Mouse (Mus musculus) gastrocnemius, postnatal 25 days (tissue): Measurements from ENCODE around the gene Lias. TPM values are rescaled to one million over a fixed set of nuclear protein-coding genes. Genes with fewer than 3 reads are reported as not detected.

Experiments used
- DNase-seq: peaks from one replicate; pipeline ENCODE4 v3.0.0; 2022
- long read RNA-seq, 2 experiments: library from polyadenylated mRNA; stranded (forward); transcript quantifications; one replicate each; pipeline ENCODE4 v2.0.0; 2021
- total RNA-seq, 2 experiments: library from RNA; stranded (reverse); gene quantifications; 1 replicate in 1 of 2; 2 replicates in 1 of 2; pipeline ENCODE4 v1.2.3; 2021

The Lias gene
- 10 to 100 TPM; 37.2 to 42.7 TPM for total RNA-seq
- long read RNA-seq, experiment 1, transcript Lias-202 (11 exons, 1,668 nt): major isoform, 56 of 75 reads
- long read RNA-seq, experiment 1, partial matches to known transcripts: 13 of 75 reads
- long read RNA-seq, experiment 1, other reads (novel, unspliced or antisense): 3 of 75 reads
- long read RNA-seq, experiment 2, transcript Lias-202 (11 exons, 1,668 nt): major isoform, 64 of 78 reads
- long read RNA-seq, experiment 2, partial matches to known transcripts: 13 of 78 reads
- long read RNA-seq, experiment 2, other reads (novel, unspliced or antisense): 0 of 78 reads

- DNase-seq: peak; percentile 96
These were observed at the start of gene Lias, which contains the start of gene Rpl9 for GRCm38 (mm10) chr5:65390648-65391644. TSS of gene Lias (plus strand) at chr5:65391497. TSS of gene Rpl9 (minus strand) at chr5:65391444.

GRCm38 (mm10) chr5:65348168-65348567, 43.1 kb upstream of the Lias start, which contains the start of gene Klb:
TSS of gene Klb (plus strand) at chr5:65348314.
- no peak for DNase-seq

DNA sequence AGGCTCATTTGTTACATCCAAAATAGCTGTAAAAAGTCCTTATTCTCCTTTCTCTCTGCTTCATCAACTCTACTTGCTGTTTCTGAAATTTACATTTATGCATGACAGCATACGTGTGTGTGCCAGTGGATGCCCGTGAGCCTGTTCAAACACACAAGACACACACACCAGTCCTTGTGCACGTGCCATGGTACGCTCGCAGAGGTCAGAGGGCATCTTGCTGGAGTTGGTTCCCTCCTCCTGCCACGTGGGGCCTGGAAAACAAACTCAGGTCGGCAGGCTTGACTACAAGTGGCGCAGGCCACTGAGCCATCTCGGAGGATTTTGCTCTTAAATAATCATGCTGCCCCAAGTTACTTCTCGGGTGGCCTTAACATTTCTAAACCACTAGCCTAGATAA, 40.8 kb upstream of the Lias start:
- DNase-seq: no peak

- no peak for DNase-seq
These were observed 37.2 kb upstream of the Lias start for GRCm38 (mm10) chr5:65354097-65354496.

GRCm38 (mm10) chr5:65354985-65355384, 36.3 kb upstream of the Lias start:
- DNase-seq: no peak

DNA sequence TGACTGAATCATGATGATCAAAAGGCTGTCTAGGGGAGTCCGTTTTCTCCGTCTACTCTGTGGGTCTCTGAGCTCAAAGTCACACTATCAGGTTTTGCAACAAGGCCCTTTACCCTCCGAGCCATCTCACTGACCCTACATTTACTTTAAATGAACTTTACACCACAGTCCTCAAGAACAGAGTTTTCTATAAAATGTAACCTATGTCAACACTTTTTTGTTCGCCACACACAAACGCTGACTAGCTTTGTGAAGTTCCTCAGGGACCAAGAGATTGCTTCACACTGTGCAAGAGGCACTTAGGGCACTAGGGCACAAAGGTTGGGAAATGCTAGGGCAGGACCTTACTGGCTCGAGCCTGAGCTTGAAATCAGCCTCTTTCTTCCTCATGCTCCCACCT, 34.4 kb upstream of the Lias start:
- no peak for DNase-seq

DNA sequence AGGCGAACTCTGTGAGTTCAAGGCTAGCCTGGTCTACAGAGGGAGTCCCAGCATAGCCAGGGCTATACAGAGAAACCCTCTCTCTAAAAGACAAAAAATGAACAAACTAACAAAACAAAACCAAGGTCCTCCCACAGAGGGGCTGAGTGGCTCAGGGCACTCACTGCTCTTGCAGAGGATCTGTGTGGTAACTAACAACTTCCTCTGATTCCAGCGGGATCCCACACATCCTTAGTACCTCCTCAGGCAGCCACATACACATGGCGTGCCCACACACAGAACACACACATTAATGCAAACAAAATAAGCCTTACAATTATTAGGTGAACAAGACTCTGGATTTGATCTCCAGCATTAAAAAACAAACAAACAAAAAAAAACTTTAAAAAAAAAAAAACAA, 33.5 kb upstream of the Lias start:
- no peak for DNase-seq

- DNase-seq: no peak
These were observed 23.5 kb upstream of the Lias start for GRCm38 (mm10) chr5:65367837-65368236.

DNA sequence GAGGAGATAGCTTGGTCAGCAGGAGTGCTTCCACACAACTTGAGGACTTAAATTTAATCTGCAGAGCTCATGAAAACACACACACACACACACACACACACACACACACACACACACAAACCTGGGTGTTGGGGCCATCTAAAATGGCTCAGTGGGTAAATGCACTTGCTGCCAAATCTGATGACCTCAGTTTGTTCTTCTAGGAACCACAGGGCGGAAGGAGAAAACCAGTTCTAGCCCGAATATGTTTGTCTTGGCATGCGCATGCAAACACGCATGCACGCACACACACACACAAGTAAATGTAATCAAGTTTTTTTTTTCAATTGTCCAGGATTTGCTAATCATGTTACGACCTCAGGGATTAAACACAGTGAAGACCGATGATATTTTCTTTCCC, 19.7 kb upstream of the Lias start:
- DNase-seq: no peak

DNA sequence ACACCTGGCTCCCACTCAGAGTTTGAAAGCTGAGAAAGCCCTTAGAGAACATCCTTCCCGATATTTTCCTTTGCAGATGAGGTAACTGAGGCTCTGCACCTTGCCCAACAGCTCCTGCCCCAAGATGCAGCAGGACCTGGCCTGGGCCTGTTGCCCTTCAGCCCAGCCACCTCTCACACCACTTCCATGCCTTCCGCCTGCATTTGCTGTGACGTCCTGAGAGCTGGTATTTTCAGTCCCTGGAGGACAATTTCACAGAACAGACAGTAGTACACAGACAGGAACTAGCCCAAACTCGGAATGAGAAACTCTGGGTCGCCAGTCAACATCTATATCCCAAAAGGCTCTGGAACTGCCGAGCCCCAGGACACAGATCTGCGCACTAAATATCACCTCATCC, 16.6 kb upstream of the Lias start:
- DNase-seq: no peak

DNA sequence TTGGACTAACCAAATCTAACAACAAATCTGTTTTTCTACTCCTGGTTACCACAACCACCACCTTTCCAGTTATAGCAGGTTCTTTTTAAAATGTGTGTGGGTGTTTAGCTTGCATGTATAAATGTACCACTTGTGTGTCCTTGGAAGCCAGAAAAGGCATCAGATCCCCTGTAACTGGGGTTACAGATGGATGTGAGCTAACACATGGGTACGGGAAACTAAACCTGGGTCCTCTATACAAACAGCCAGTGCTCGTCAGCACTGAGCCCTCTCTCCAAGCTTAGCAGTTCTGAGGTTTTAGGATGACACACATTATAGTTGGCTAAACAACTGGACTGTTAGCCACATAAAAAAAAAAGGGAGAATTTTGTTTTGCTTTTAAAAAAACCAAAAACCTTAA, 5.6 kb upstream of the Lias start:
- DNase-seq: no peak

DNA sequence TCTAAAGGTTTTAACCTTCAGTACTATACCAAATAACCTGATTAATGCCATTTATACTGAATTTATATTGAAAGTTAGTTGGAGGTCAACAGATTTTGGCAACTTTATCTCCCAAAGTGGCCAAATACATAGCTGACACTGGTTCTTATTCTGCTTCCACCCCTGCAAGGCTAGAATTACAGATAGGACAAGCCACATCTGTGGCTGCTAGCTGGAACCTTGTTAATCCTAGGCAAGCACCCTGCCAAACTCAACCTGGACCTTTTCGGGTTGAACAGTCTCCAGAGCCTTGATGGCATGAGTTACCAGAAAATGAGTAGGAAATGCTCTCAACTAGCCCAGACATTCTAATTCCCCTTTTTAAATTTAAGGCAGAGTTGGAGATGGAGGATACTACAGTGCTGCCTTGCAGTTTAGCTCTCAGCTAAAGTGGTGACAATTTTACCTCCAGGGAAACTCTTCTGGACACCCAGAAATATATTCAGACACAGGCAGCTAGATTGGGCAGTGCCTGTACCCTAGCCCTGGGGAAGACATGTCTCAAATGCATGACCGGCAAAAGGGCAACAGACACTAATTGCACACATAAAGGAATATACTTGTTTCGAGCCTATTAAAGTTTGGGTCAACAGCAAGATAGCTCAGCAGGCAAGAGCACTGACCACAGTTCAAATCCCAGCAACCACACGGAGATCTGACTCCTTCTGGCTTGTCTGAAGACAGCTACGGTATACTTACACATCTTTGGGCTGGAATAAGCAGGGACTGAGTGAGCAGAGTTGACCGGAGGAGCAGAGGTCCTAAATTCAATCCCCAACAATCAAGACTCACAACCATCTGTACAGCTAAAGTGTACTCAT, 4.1 kb upstream of the Lias start:
- DNase-seq: no peak

DNA sequence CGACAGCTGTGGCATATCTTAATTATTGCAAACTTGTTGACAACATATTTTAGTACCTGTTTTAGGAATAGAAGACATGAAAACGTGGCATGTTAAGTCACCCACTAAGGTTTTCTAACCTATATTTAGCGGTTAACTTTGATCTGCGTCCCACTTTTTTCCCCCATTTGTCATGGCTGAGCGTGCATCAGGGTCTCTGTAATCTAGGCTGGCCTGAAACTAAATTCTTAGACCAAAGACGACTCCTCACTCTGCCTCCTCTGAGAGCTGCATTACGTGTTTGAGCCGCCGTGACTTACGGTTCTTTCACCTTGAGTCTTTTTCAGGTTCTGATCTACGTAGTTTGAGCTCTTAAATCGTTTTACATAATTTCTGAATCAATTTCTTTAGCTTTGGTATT, 456 bp downstream of the Lias start:
- DNase-seq: no peak

GRCm38 (mm10) chr5:65394425-65394824, 3.1 kb downstream of the Lias start:
- DNase-seq: no peak

- DNase-seq: peak; percentile 61
These were observed 10.1 kb downstream of the Lias start for GRCm38 (mm10) chr5:65401251-65401994.

DNA sequence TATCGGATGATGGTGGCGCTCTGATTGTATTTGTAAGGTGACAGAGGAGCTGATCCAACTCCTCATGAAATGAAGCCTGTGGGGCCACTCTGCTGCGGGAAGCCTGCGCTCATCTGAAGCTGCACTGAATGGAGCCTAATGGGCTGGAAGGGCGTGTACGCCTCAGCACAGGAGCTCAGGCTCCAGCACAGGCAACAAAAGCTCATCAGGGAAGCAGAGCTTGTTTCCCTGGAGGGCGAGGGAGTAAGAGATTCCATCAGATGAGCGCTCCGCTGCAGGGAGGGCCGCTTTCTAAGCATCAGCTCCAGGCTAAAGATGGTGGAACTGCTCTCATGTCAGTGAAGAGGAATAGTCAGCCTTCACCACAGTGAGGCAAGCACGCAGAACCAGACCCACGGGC, 16.7 kb downstream of the Lias start:
- no peak for DNase-seq

DNA sequence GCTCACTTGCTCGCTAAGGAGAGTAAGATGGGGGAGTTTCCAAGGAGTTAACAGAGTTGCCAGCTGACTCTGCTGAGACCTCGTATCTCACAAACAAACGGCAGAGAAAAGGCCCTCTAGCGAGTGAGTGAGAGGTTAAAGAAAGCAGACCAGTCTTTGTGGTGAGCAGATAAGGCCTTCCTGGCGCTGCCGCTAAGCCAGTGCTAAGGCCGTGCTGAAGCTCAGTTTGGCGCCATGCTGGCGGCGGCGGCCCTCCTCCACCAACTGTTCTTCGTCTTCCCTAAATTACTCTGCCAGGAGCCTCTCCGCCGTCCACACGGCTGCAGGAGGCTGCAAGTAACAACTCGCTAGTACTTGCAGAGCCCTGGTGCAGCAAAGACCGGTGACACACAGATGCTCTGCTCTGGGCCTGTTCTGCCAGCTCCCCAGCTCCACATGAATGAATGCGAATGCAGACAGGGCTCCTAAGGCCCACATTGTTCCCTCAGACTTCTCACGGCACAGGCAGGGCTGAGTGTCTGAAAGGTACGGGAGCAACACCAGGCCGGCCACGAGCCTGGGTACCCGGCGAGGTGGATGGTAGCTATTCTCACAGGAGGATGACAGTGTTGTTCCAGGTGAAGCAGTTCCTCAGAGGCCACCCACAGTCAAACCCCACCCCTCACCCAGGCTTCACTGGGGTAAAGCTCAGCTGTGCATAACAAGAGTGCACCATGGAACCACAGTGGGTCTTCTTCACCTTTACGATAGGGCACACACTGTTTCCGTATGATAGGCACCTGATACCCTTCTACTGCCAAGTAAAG, 24.6 kb downstream of the Lias start:
- DNase-seq: no peak

DNA sequence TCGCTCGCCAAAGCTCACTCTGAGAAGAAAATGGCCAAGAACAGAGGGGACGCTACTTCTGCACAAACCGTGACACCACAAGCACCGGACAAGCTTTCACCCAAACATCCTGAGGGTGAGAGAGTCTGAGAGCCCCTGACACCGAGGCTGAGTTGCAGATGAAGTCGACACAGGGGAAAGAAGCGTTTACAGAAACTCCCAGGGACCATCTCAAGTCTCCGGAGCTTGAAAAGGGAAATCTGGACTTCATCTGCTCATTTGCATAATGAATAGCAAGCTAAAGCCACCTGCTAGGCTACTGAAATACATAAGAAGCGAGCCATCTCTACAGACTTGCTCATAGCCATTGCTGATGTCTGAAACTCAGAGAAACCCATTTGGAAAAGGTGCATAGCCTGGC, 27.8 kb downstream of the Lias start:
- DNase-seq: no peak

DNA sequence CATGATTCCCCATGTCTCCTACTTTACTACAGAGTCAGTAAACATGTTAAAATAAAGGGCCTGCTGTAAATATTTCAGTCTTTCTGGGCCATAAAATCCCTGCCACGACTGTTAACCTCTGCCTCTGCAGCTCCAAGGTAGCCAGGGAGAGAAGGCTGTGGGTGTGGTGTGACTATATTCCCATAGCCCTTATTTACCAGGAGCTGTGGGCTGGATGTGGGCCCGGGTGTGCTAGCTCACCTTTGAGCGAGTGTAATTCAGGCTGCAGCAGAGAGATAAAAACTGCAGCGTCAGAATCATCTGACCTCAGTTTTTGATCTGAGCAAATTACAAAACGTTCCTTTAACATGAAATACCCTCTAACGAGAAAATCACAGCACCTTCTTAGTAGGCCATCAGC, 29.5 kb downstream of the Lias start:
- DNase-seq: no peak

DNA sequence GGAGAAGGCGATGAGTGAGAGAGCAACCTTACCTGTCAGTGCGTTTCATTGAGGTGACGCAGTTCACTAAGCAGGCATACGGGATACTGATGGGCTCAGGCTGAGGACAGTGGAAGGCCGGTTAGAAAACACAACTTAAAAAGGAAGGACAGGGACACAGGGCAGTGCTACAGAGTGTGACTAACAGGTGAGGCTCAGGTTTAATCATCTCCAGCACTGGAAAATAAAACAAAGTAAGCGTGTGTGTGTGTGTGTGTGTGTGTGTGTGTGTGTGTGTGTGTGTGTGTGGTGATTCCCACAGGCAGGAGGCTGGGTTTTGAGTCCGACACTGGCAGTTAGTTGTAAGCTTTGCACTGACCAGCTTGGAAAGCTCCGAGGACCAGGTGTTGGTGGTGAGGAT, 31.5 kb downstream of the Lias start:
- no peak for DNase-seq

DNA sequence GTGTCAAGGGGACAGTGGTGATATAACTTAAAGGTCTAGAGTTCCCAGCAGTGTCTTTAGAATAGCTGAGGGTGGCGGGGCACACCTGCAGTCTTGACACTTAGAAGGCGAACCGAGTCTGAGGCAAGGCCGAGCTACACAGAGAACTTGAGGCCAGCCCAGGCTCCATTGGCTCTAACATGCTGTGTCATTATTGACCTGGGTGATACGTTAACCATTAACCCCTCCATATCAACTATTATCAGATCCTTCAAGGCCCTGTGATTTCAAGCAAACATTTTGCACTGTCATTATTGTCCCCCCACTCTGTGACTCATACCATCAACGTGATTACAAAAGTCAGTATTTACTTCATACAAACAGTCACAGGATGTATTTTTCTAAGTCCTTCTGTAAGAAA, 32.9 kb downstream of the Lias start:
- DNase-seq: no peak
